Mouse (Mus musculus) stomach, postnatal 0 days (tissue): ENCODE data around the gene Mex3b.

Experiments
- CTCF ChIP-seq: IDR thresholded peaks from 2 replicates; pipeline ENCODE4 v1.5.1; 2016; ENCODE audit warnings: antibody characterized with exemption, low read depth, mild to moderate bottlenecking, moderate library complexity
- EP300 ChIP-seq: optimal IDR thresholded peaks from 2 replicates; pipeline ENCODE3; 2016; ENCODE audit warnings: antibody characterized with exemption

GRCm38 (mm10) chr7:82821501-82821900 is 45.6 kb upstream of the Mex3b start:
- TF ChIP-seq CTCF (no peak), EP300 (no peak)
